Mouse (Mus musculus): Measurements from ENCODE around the gene Popdc2.

The Popdc2 gene

GRCm38 (mm10) chr16:38400311-38400960, 38.4 kb downstream of the Popdc2 start:
- in situ Hi-C loops (cut with MseI, MboI), result no loop called here

- in situ Hi-C loops (cut with MseI, MboI), result no loop called here
These were observed 39.5 kb downstream of the Popdc2 start for GRCm38 (mm10) chr16:38401468-38401867.

GRCm38 (mm10) chr16:38403639-38404038, 41.6 kb downstream of the Popdc2 start:
- in situ Hi-C loops (cut with MseI, MboI), result no loop called here

- in situ Hi-C loops (cut with MseI, MboI), result no loop called here
These were observed 44.3 kb downstream of the Popdc2 start for GRCm38 (mm10) chr16:38406293-38406692.

GRCm38 (mm10) chr16:38406708-38407107, 44.7 kb downstream of the Popdc2 start:
- in situ Hi-C loops (cut with MseI, MboI), result no loop called here

GRCm38 (mm10) chr16:38407584-38407983, 45.6 kb downstream of the Popdc2 start:
- in situ Hi-C loops (cut with MseI, MboI), result no loop called here

- in situ Hi-C loops (cut with MseI, MboI), result no loop called here
These were observed 46.4 kb downstream of the Popdc2 start for GRCm38 (mm10) chr16:38408416-38408815.

- in situ Hi-C loops (cut with MseI, MboI), result no loop called here
These were observed 52.9 kb downstream of the Popdc2 start for GRCm38 (mm10) chr16:38414953-38415352.

- in situ Hi-C loops (cut with MseI, MboI), result no loop called here
These were observed 63.4 kb downstream of the Popdc2 start for GRCm38 (mm10) chr16:38425374-38425773.

- in situ Hi-C loops (cut with MseI, MboI), result no loop called here
These were observed 63.8 kb downstream of the Popdc2 start for GRCm38 (mm10) chr16:38425799-38426198.
